Mouse (Mus musculus) lung, embryonic 15.5 days (tissue): ENCODE measurements around the gene Rnf168. TPM values are rescaled to one million over a fixed set of nuclear protein-coding genes. Genes with fewer than 3 reads are reported as not detected.
A peak's percentile ranks its signal among the peaks of the same experiment; 100 is the strongest.
"Not testable (repeated sequence)": the region's sequence is repeated elsewhere in the genome, so short reads cannot be mapped to it uniquely, and the experiment has no call there.

Source experiments
- ATAC-seq: fragments of 200-750 bp; cut with Nextera tagmentation; 2 replicates; pipeline ENCODE4 v1.8.0; 2017; ENCODE audit warnings: moderate number of reproducible peaks, borderline replicate concordance; ENCODE audit not compliant: low FRiP score, low TSS enrichment; ENCODE audit errors: extremely low read depth
- H3K27ac ChIP-seq: fragments of 300-500 bp; sonication (generic); 2 replicates; pipeline ENCODE4 v1.5.1; 2015; ENCODE audit warnings: moderate library complexity, mild to moderate bottlenecking, inconsistent platforms
- H3K27me3 ChIP-seq: fragments of 300-500 bp; sonication (generic); 2 replicates; pipeline ENCODE4 v1.6.1; 2015; ENCODE audit warnings: inconsistent platforms
- H3K36me3 ChIP-seq: fragments of 300-500 bp; sonication (generic); 2 replicates; pipeline ENCODE4 v1.6.1; 2015; ENCODE audit warnings: inconsistent platforms
- H3K4me1 ChIP-seq: fragments of 300-500 bp; sonication (generic); 2 replicates; pipeline ENCODE4 v1.6.1; 2015; ENCODE audit warnings: inconsistent platforms
- H3K4me2 ChIP-seq: fragments of 300-500 bp; sonication (generic); 2 replicates; pipeline ENCODE4 v1.6.1; 2015; ENCODE audit warnings: inconsistent platforms, mild to moderate bottlenecking, moderate library complexity
- H3K4me3 ChIP-seq: fragments of 300-500 bp; sonication (generic); 2 replicates; pipeline ENCODE4 v1.5.1; 2015; ENCODE audit warnings: mild to moderate bottlenecking, inconsistent platforms
- H3K9ac ChIP-seq: fragments of 300-500 bp; sonication (generic); 2 replicates; pipeline ENCODE4 v1.6.1; 2015; ENCODE audit warnings: inconsistent platforms
- H3K9me3 ChIP-seq: fragments of 300-500 bp; sonication (generic); 2 replicates; pipeline ENCODE4 v1.6.1; 2016; ENCODE audit warnings: inconsistent platforms
- WGBS: fragments of 180-500 bp; shearing (Covaris S2); methylation state at CpG from one replicate; pipeline ENCODE4 v1.1.7; 2015; 5-methylcytosine and 5-hydroxymethylcytosine counted together
- polyA plus RNA-seq: library from polyadenylated mRNA; unstranded; fragments of >200 nt; fragmentation: Nextera tagmentation; extraction: Ambion mirVana; gene quantifications from 2 replicates; pipeline ENCODE4 v1.2.1, GENCODE M21; 2015

The Rnf168 gene
- polyA plus RNA-seq, 1 experiment from 2014 or later = 36.7 TPM

- Histone ChIP-seq H3K4me2 (no peak overlapping the region), H3K4me3 (no peak overlapping the region), H3K27me3 (no peaks in the 10 kb centered on the region), H3K36me3 (peaks cover 11% of the 10 kb centered on the region), H3K4me1 (peaks cover 21% of the 10 kb centered on the region), H3K9ac (no peak overlapping the region), H3K27ac (no peak overlapping the region), H3K9me3 (no peaks in the 10 kb centered on the region)
- no peak for ATAC-seq
- 58% methylated on average over 1 of the region's 1 CpGs for WGBS
Measured at GRCm38 (mm10) chr16:32275830-32276229, 1.4 kb upstream of the Rnf168 start.

GRCm38 (mm10) chr16:32278396-32278795 is 1.1 kb downstream of the Rnf168 start:
- H3K9me3 ChIP-seq = no peaks in the 10 kb centered on the region
- H3K4me1 ChIP-seq = peaks cover 24% of the 10 kb centered on the region
- H3K27me3 ChIP-seq = no peaks in the 10 kb centered on the region
- peak overlapping the region; percentile 67 for H3K4me3 ChIP-seq
- peak overlapping the region; percentile 82 for H3K9ac ChIP-seq
- peak overlapping the region; percentile 58 for H3K4me2 ChIP-seq
- H3K36me3 ChIP-seq = peaks cover 20% of the 10 kb centered on the region
- ATAC-seq = no peak
- H3K27ac ChIP-seq = 0 out of 2 replicates have a peak overlapping the region, but pooled peaks have one; percentile 96
- WGBS = 36% methylated on average over 7 of the region's 7 CpGs

- no peak overlapping the region for H3K27ac ChIP-seq
- WGBS = 96% methylated on average over 8 of the region's 8 CpGs
- H3K4me1 ChIP-seq = peaks cover 24% of the 10 kb centered on the region
- no peaks in the 10 kb centered on the region for H3K27me3 ChIP-seq
- ATAC-seq = no peak
- H3K4me3 ChIP-seq = no peak overlapping the region; the same call in 1 of the 2 replicates
- peaks cover 38% of the 10 kb centered on the region for H3K36me3 ChIP-seq
- no peaks in the 10 kb centered on the region for H3K9me3 ChIP-seq
- no peak overlapping the region for H3K9ac ChIP-seq
- no peak overlapping the region for H3K4me2 ChIP-seq
Measured at GRCm38 (mm10) chr16:32280211-32280610, 3.0 kb downstream of the Rnf168 start.

DNA sequence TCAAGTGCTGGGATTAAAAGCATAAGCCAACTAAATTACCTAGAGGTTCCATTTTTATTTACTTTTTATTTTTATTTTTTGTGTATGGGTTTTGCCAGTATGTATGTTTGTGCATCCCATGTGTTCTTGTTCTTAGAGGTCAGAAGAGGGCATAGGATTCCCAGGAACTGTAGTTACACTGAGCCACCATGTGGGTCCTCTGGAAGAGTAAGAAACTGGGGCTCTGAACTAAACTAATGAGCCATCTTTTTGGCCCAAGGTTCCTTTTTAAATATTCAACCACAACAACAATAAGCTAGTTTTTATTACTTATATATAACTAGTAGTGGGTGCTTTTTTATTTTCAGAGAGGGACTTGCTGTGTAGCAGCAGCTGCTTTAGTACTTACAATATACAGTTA is 5.3 kb downstream of the Rnf168 start:
- no peak overlapping the region for H3K27ac ChIP-seq
- H3K4me1 ChIP-seq = peaks cover 17% of the 10 kb centered on the region
- H3K9me3 ChIP-seq = no peaks in the 10 kb centered on the region
- no peak overlapping the region for H3K4me3 ChIP-seq
- no peaks in the 10 kb centered on the region for H3K27me3 ChIP-seq
- peaks cover 60% of the 10 kb centered on the region for H3K36me3 ChIP-seq
- no peak overlapping the region for H3K4me2 ChIP-seq
- no peak overlapping the region for H3K9ac ChIP-seq
- no peak for ATAC-seq

DNA sequence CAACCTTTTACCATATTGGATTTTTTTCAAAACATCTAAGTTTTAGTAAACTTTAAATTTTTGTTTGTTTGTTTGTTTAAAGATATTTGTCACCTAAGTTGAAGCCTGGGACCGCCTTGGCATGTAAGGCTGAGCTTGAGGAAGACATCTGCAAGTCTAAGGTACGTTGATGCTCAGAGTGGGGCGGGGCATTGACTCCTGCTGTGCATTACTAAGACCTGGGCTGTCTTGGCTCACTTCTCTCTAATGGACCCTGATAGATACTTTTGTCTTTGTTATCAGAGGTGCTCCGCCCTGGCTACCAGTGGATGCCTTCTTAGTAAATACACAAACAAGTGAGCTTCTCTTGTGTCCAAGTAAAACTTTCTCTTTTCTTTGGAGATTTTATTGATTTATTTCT is 14.6 kb downstream of the Rnf168 start:
- no peak for ATAC-seq
- H3K9me3 ChIP-seq = no peaks in the 10 kb centered on the region
- peaks cover 49% of the 10 kb centered on the region for H3K36me3 ChIP-seq
- H3K27ac ChIP-seq = no peak overlapping the region
- H3K27me3 ChIP-seq = no peaks in the 10 kb centered on the region
- no peak overlapping the region for H3K4me2 ChIP-seq
- no peak overlapping the region for H3K9ac ChIP-seq
- 91% methylated on average over 4 of the region's 4 CpGs for WGBS
- no peaks in the 10 kb centered on the region for H3K4me1 ChIP-seq
- no peak overlapping the region for H3K4me3 ChIP-seq

DNA sequence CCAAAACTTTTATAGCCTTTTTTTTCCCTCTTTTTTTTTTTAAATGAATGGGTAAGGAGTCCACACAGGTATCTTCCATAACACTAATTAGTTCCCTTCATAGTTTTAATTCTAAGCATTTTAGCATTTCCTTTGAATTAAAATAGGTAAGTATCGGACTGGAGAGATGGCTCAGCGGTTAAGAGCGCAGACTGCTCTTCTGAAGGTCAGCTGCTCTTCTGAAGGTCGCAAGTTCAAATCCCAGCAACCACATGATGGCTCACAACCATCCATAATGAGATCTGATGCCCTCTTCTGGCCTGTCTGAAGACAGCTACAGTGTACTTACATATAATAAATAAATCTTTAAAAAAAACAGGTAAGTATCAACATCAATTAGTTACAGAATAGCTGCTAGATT is 22.4 kb downstream of the Rnf168 start:
- not testable (repeated sequence) for H3K9ac ChIP-seq, H3K4me1 ChIP-seq, H3K9me3 ChIP-seq, H3K27me3 ChIP-seq, ATAC-seq, H3K4me2 ChIP-seq, H3K27ac ChIP-seq, H3K4me3 ChIP-seq
- peaks cover 54% of the 10 kb centered on the region for H3K36me3 ChIP-seq
- WGBS = 96% methylated on average over 4 of the region's 4 CpGs

GRCm38 (mm10) chr16:32303046-32303445 is 25.8 kb downstream of the Rnf168 start:
- peaks cover 31% of the 10 kb centered on the region for H3K36me3 ChIP-seq
- no peaks in the 10 kb centered on the region for H3K9me3 ChIP-seq
- H3K4me2 ChIP-seq = no peak overlapping the region
- H3K9ac ChIP-seq = no peak overlapping the region
- ATAC-seq = no peak
- H3K4me3 ChIP-seq = no peak overlapping the region
- no peak overlapping the region for H3K27ac ChIP-seq
- 50% methylated on average over 1 of the region's 1 CpGs for WGBS
- no peaks in the 10 kb centered on the region for H3K27me3 ChIP-seq
- no peaks in the 10 kb centered on the region for H3K4me1 ChIP-seq

- WGBS = 92% methylated on average over 7 of the region's 7 CpGs
Measured at GRCm38 (mm10) chr16:32303886-32304285, 26.6 kb downstream of the Rnf168 start.

DNA sequence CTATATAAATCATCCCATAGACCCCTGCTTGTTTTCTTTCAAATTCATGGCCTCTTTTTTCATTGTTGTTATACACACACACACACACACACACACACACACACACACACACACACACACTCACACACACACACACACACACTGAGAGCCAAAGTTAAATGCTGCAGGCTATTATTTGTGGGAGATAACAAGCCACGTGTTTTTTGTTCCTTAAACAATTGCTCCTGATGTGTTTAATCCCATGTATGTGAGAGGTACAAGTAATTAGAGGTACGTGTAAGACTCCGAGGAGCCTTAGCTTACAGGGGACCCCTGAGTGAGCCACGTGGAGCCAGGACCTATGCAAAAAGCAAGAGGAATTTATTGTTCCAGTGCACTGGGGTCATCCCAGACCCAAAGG is 34.7 kb downstream of the Rnf168 start:
- no peak overlapping the region for H3K4me3 ChIP-seq
- H3K27ac ChIP-seq = no peak overlapping the region
- no peak overlapping the region for H3K4me2 ChIP-seq
- no peaks in the 10 kb centered on the region for H3K9me3 ChIP-seq
- WGBS = 81% methylated on average over 4 of the region's 4 CpGs
- H3K9ac ChIP-seq = no peak overlapping the region
- no peaks in the 10 kb centered on the region for H3K36me3 ChIP-seq
- no peaks in the 10 kb centered on the region for H3K27me3 ChIP-seq
- H3K4me1 ChIP-seq = no peaks in the 10 kb centered on the region
- no peak for ATAC-seq

More at GRCm38 (mm10) chr16:32303886-32304285, 26.6 kb downstream of the Rnf168 start:
- Histone ChIP-seq H3K4me1 (no peaks in the 10 kb centered on the region), H3K27ac (no peak overlapping the region), H3K4me3 (no peak overlapping the region), H3K36me3 (peaks cover 23% of the 10 kb centered on the region), H3K9ac (no peak overlapping the region), H3K4me2 (no peak overlapping the region), H3K9me3 (no peaks in the 10 kb centered on the region), H3K27me3 (no peaks in the 10 kb centered on the region)
- ATAC-seq = no peak

GRCm38 (mm10) chr16:32312386-32312785 is 35.1 kb downstream of the Rnf168 start:
- WGBS = 30% methylated on average over 5 of the region's 5 CpGs

GRCm38 (mm10) chr16:32312859-32313258 is 35.6 kb downstream of the Rnf168 start:
- no peak for ATAC-seq
- Histone ChIP-seq H3K9ac (no peak overlapping the region), H3K4me1 (no peaks in the 10 kb centered on the region), H3K4me2 (no peak overlapping the region), H3K27me3 (no peaks in the 10 kb centered on the region), H3K27ac (no peak overlapping the region), H3K9me3 (no peaks in the 10 kb centered on the region), H3K36me3 (no peaks in the 10 kb centered on the region), H3K4me3 (no peak overlapping the region)
- 57% methylated on average over 4 of the region's 4 CpGs for WGBS

More at GRCm38 (mm10) chr16:32312386-32312785, 35.1 kb downstream of the Rnf168 start:
- Histone ChIP-seq H3K27ac (no peak overlapping the region), H3K9me3 (no peaks in the 10 kb centered on the region), H3K27me3 (no peaks in the 10 kb centered on the region), H3K9ac (no peak overlapping the region), H3K4me1 (no peaks in the 10 kb centered on the region), H3K4me2 (no peak overlapping the region), H3K4me3 (no peak overlapping the region), H3K36me3 (no peaks in the 10 kb centered on the region)
- no peak for ATAC-seq

DNA sequence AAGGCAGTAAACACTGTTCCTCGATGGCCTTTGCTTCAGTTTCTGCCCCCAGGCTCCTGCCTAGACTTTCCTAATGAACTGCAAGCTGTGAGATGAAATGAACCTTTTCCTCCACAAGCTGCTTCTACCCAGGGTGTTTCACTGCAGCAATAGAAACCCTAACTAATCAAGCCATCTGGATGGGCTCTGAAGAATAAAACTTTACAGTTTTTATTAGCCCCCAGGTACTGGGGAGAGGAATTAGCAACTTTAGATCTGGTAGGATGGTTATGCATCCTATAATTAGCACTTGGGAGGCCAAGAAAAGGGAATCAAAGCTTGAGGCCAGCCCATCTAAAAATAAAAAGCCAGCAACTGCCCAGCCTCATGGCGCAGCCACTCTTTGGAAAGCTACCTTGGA is 39.3 kb downstream of the Rnf168 start:
- Histone ChIP-seq H3K27me3 (no peaks in the 10 kb centered on the region), H3K9ac (no peak overlapping the region), H3K4me2 (no peak overlapping the region), H3K27ac (no peak overlapping the region), H3K9me3 (no peaks in the 10 kb centered on the region), H3K4me3 (no peak overlapping the region), H3K4me1 (no peaks in the 10 kb centered on the region), H3K36me3 (no peaks in the 10 kb centered on the region)
- 77% methylated on average over 2 of the region's 2 CpGs for WGBS
- ATAC-seq = no peak

DNA sequence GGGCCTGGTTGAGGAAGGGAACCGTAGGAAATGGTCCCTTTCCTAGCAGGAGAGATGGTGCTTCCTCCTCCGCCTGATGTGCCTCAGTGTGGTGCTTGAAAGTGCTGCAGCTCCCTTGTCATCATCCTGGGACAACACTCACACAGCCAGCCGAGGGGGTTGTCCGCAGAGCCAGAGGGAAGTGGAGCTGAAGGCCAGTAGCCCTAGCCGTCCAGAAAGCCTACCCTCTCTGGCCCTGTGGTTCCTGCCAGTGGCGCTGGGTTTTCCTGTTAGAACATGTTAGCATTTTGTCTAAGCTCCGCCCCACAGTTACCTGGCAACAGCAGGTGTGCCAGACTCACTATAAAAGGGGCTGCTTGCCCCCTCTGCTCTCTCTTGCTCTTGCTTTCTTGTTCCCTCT is 46.7 kb downstream of the Rnf168 start:
- no peak overlapping the region for H3K9ac ChIP-seq
- H3K27me3 ChIP-seq = no peaks in the 10 kb centered on the region
- no peak for ATAC-seq
- no peak overlapping the region for H3K4me3 ChIP-seq
- no peak overlapping the region for H3K27ac ChIP-seq
- 0 out of 2 replicates have a peak overlapping the region, but pooled peaks have one; percentile 9 for H3K4me2 ChIP-seq
- 33% methylated on average over 7 of the region's 7 CpGs for WGBS
- H3K36me3 ChIP-seq = no peaks in the 10 kb centered on the region
- peaks cover 5% of the 10 kb centered on the region; the same call in 1 of the 2 replicates for H3K4me1 ChIP-seq
- H3K9me3 ChIP-seq = no peaks in the 10 kb centered on the region
